Mouse (Mus musculus) liver, postnatal 0 days (tissue): ENCODE results near the gene Zbtb7a.

ENCODE experiments used
- CTCF ChIP-seq: sonication (generic); IDR thresholded peaks from 2 replicates; pipeline ENCODE4 v1.5.1; 2016; ENCODE audit warnings: antibody characterized with exemption, low read depth
- EP300 ChIP-seq: IDR thresholded peaks from 2 replicates; pipeline ENCODE4 v1.6.1; 2016; ENCODE audit warnings: antibody characterized with exemption, low read depth, mild to moderate bottlenecking

GRCm38 (mm10) chr10:81190236-81190911, 55.4 kb downstream of the Zbtb7a start:
- peak; percentile 73 for TF ChIP-seq CTCF
- no peak for TF ChIP-seq EP300
